25 mouse cellular contexts compared by ENCODE assay signal in the genomic region with DNA sequence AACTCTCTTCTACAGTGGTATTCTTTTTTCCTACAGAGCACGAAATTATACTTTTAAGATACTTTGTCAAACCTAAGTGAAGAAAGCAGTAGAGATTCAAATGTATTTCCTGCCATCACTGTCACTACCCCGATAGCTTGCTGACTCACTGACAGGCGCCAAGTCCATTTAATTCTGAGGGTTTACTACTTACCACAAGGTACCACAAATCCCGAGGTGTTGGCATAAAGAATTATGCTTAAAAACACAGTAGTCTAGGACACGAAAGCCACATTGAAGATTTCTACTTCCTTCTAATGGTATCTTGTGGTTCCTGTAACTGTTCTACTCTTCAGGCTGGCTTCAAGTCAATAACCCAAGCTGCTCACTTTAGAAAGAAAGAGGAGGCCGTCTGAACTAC.
DNase-seq lines count a peak whose midpoint lies in the region; ATAC-seq and TF ChIP-seq lines count a peak whose summit lies in the region.
"Had no signal": no experiment of that assay in that cellular context is flagged by ENCODE, and none has a peak within 500 bp of the region (broad histone marks: within the 10 kb centered on the region; RNA-seq: fewer than 3 reads in every experiment).

No protein-coding gene starts in this region.

- ATAC-seq in granulocyte monocyte progenitor cell, adult 5-6 weeks (replicated peaks; ENCODE audit: poor library complexity, severe bottlenecking) = peak; percentile 33
- ATAC-seq: forebrain, postnatal 0 days; liver, postnatal 0 days; midbrain, embryonic 15.5 days had no signal

- dilution Hi-C loops in CH12.LX (cut with MboI; ENCODE audit: extremely low pct_ligation_motif_present, extremely low pct_unique_long_range_greater_than_20kb, low sequenced_read_pairs) = no loop called here

- no peak overlapping the region for H3K9ac ChIP-seq in CH12.LX (ENCODE audit: insufficient read depth, low read depth)
- H3K9ac ChIP-seq: embryonic facial prominence, embryonic 15.5 days; forebrain, embryonic 12.5 days; forebrain, postnatal 0 days; heart, embryonic 15.5 days; hindbrain, embryonic 12.5 days; limb, embryonic 13.5 days; liver, postnatal 0 days; midbrain, embryonic 15.5 days; neural tube, embryonic 12.5 days had no signal

- H3K27ac ChIP-seq in CH12.LX (ENCODE audit: insufficient read depth, low read depth) = no peak overlapping the region; the same call in 1 of the 2 replicates
- H3K27ac ChIP-seq in limb, embryonic 10.5 days = no peak overlapping the region
- H3K27ac ChIP-seq: embryonic facial prominence, embryonic 10.5 days; embryonic facial prominence, embryonic 15.5 days; forebrain, embryonic 12.5 days; heart, embryonic 10.5 days; heart, embryonic 15.5 days; hindbrain, embryonic 12.5 days; limb, embryonic 13.5 days; midbrain, embryonic 15.5 days; neural tube, embryonic 12.5 days had no signal

- peaks cover 27% of the 10 kb centered on the region; the same call in 1 of the 2 replicates for H3K79me2 ChIP-seq in CH12.LX (replicated peaks; ENCODE audit: control insufficient read depth, extremely low read depth, insufficient read depth, poor library complexity, severe bottlenecking)

- no peak overlapping the region for H3K4me3 ChIP-seq in CH12.LX (replicated peaks in 1 of 3; ENCODE audit: low read depth in 2 of 3, low read length in 2 of 3, poor library complexity in 1 of 3)
- no peak overlapping the region for H3K4me3 ChIP-seq in limb, embryonic 10.5 days
- H3K4me3 ChIP-seq: embryonic facial prominence, embryonic 10.5 days; embryonic facial prominence, embryonic 15.5 days; forebrain, embryonic 12.5 days; heart, embryonic 10.5 days; heart, embryonic 15.5 days; hindbrain, embryonic 12.5 days; limb, embryonic 13.5 days; midbrain, embryonic 15.5 days; neural tube, embryonic 12.5 days had no signal

- no peak overlapping the region for H3K4me2 ChIP-seq in CH12.LX (ENCODE audit: insufficient read depth, low read depth, poor library complexity, severe bottlenecking)
- H3K4me2 ChIP-seq: embryonic facial prominence, embryonic 15.5 days; forebrain, embryonic 12.5 days; heart, embryonic 15.5 days; hindbrain, embryonic 12.5 days; limb, embryonic 13.5 days; liver, embryonic 11.5 days; midbrain, embryonic 15.5 days; neural tube, embryonic 12.5 days had no signal

- peak; percentile 32 for DNase-seq in CH12.LX (ENCODE audit: extremely low read depth)
- peak; percentile 45 for DNase-seq in naive thymus-derived CD4-positive, alpha-beta T cell, adult 2 months (ENCODE audit: low read depth)
- no peak for DNase-seq in limb, embryonic 10.5 days (ENCODE audit: low spot score)
- DNase-seq in adrenal gland, postnatal 4 days (ENCODE audit: low spot score in 2 of 2) = no peak
- DNase-seq in kidney, postnatal 4 days = no peak
- DNase-seq: adrenal gland, postnatal 10 days; cerebellum, adult 2 months; forebrain, postnatal 0 days; gastrocnemius, postnatal 14 days; heart, adult 11 months; kidney, adult 11 months; kidney, postnatal 14 days; liver, postnatal 0 days; lung, postnatal 36 days had no signal

- in situ Hi-C loops in CH12.LX (cut with MboI; ENCODE audit: low pct_ligation_motif_present, low pct_unique_long_range_greater_than_20kb, low sequenced_read_pairs) = no loop called here

- no peaks in the 10 kb centered on the region for H3K9me3 ChIP-seq in CH12.LX (replicated peaks; ENCODE audit: low read length)
- H3K9me3 ChIP-seq in limb, embryonic 10.5 days (replicated peaks) = no peaks in the 10 kb centered on the region
- H3K9me3 ChIP-seq: embryonic facial prominence, embryonic 10.5 days; embryonic facial prominence, embryonic 15.5 days; forebrain, embryonic 12.5 days; heart, embryonic 10.5 days; heart, embryonic 15.5 days; hindbrain, embryonic 12.5 days; limb, embryonic 13.5 days; midbrain, embryonic 15.5 days; neural tube, embryonic 12.5 days had no signal

- no peak for TF ChIP-seq EP300 in CH12.LX (IDR thresholded peaks at IDR 0.05; ENCODE audit: low read length)

- peaks cover 11 to 22% of the 10 kb centered on the region in 2 experiments for H3K36me3 ChIP-seq in CH12.LX (replicated peaks in 1 of 2; ENCODE audit: control insufficient read depth in 1 of 2, insufficient read depth in 1 of 2, low read length in 1 of 2)
- no peaks in the 10 kb centered on the region for H3K36me3 ChIP-seq in limb, embryonic 10.5 days
- H3K36me3 ChIP-seq: embryonic facial prominence, embryonic 10.5 days; embryonic facial prominence, embryonic 15.5 days; forebrain, embryonic 12.5 days; heart, embryonic 10.5 days; heart, embryonic 15.5 days; hindbrain, embryonic 12.5 days; limb, embryonic 13.5 days; midbrain, embryonic 15.5 days; neural tube, embryonic 12.5 days had no signal

- H3K4me1 ChIP-seq in CH12.LX (ENCODE audit: control insufficient read depth in 1 of 2, insufficient read depth in 2 of 2) = peaks cover 20 to 93% of the 10 kb centered on the region in 2 experiments
- H3K4me1 ChIP-seq in limb, embryonic 10.5 days = peaks cover 48% of the 10 kb centered on the region

- 90% methylated on average over 6 of the region's 6 CpGs for WGBS in limb, embryonic 10.5 days

- TF ChIP-seq RAD21 in CH12.LX (IDR thresholded peaks at IDR 0.05; ENCODE audit: low read depth, low read length) = no peak

- no peak for TF ChIP-seq CTCF in CH12.LX (conservative IDR thresholded peaks at IDR 0.05 in 1 of 2, IDR thresholded peaks at IDR 0.05 in 1 of 2; ENCODE audit: low read depth in 2 of 2, low read length in 2 of 2)

- H3K27me3 ChIP-seq in CH12.LX (replicated peaks) = no peaks in the 10 kb centered on the region
- H3K27me3 ChIP-seq in limb, embryonic 10.5 days (ENCODE audit: low read depth, poor library complexity, severe bottlenecking) = no peaks in the 10 kb centered on the region
- H3K27me3 ChIP-seq: embryonic facial prominence, embryonic 15.5 days; heart, embryonic 15.5 days; hindbrain, embryonic 12.5 days; limb, embryonic 13.5 days; midbrain, embryonic 15.5 days; neural tube, embryonic 12.5 days had no signal

- no peak for TF ChIP-seq POLR2A in CH12.LX (IDR thresholded peaks at IDR 0.05; ENCODE audit: low read depth, low read length)

TF ChIP-seq in CH12.LX, 34 proteins besides CTCF, POLR2A, EP300 and RAD21:
- TF ChIP-seq NELFE (IDR thresholded peaks at IDR 0.05; ENCODE audit: low read depth, low read length) (no peak), ZKSCAN1 (IDR thresholded peaks at IDR 0.05; ENCODE audit: borderline replicate concordance, low read depth, low read length) (no peak), USF2 (conservative IDR thresholded peaks at IDR 0.05; ENCODE audit: low read depth, low read length) (no peak), HCFC1 (IDR thresholded peaks at IDR 0.05; ENCODE audit: low read depth, low read length) (no peak), TBP (conservative IDR thresholded peaks at IDR 0.05; ENCODE audit: low read depth, low read length) (no peak), SMC3 (IDR thresholded peaks at IDR 0.05; ENCODE audit: low read depth, low read length) (no peak), USF1 (IDR thresholded peaks at IDR 0.05; ENCODE audit: low read depth, low read length) (no peak), E2F4 (IDR thresholded peaks at IDR 0.05; ENCODE audit: insufficient replicate concordance, low read depth, low read length) (no peak), ETS1 (conservative IDR thresholded peaks at IDR 0.05; ENCODE audit: low read depth, low read length) (no peak), KAT2A (IDR thresholded peaks at IDR 0.05; ENCODE audit: insufficient replicate concordance, low read length) (no peak), MAZ (IDR thresholded peaks at IDR 0.05; ENCODE audit: low read depth, low read length) (no peak), CHD2 (IDR thresholded peaks at IDR 0.05; ENCODE audit: low read length) (no peak), MAX (IDR thresholded peaks at IDR 0.05; ENCODE audit: low read length) (no peak), CHD1 (IDR thresholded peaks at IDR 0.05; ENCODE audit: low read depth, low read length) (no peak), POLR2AphosphoS2 (IDR thresholded peaks at IDR 0.05; ENCODE audit: low read depth, low read length) (no peak), GABPA (IDR thresholded peaks at IDR 0.05; ENCODE audit: insufficient replicate concordance, low read depth, low read length) (no peak), ZC3H11A (IDR thresholded peaks at IDR 0.05; ENCODE audit: low read depth, low read length) (no peak), ZNF384 (IDR thresholded peaks at IDR 0.05; ENCODE audit: low read depth, low read length) (no peak)

Comparison
In these comparisons a context has a peak if more than half of its experiments do, and no peak if none do; other contexts are left out.
1. DNase-seq: peak in CH12.LX (single experiment) and naive thymus-derived CD4-positive, alpha-beta T cell, adult 2 months (single experiment); none in limb, embryonic 10.5 days (single experiment), adrenal gland, postnatal 4 days (0 of 2) and kidney, postnatal 4 days (0 of 2).